Comparison of ENCODE assay signal across 8 mouse cellular contexts in the genomic region with DNA sequence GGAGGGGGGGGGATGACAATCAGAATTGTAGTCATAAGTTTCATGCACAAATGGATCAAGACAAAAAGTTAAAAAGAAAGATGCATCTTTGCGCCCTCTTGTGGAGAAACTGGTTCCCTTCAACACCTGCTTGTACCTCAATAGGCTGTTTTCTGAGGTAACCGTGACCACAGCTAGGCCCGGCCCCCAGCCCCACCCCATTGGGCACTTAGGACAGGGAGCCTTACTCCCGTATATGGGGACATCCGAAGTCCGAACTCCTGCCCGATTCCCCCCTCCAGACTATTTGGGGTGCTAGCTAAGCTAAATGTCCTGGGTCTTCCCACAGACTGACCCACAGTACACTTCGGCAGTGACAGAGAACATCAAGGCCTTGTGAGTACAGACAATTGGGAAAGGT. TPM values are rescaled to one million over a fixed set of nuclear protein-coding genes. Genes with fewer than 3 reads are reported as not detected.
DNase-seq lines count a peak whose midpoint lies in the region; ATAC-seq and TF ChIP-seq lines count a peak whose summit lies in the region.

No protein-coding gene starts in this region.

- H3K4me2 ChIP-seq in heart, embryonic 14.5 days (ENCODE audit: low read length): peak overlapping the region; percentile 62
- H3K4me2 ChIP-seq in stomach, postnatal 0 days (replicated peaks; ENCODE audit: low read depth): peak overlapping the region; percentile 56

- DNase-seq in adrenal gland, adult 2 months: peak; percentile 55
- DNase-seq in adrenal gland, adult 8-10 months: no peak
- DNase-seq in ES-CJ7 (ENCODE audit: low read depth, low spot score): peak; percentile 74
- peak; percentile 79 to 86 for DNase-seq in left cerebral cortex, postnatal 14 days (ENCODE audit: low spot score in 2 of 2)
- DNase-seq in mesoderm, embryonic 11.5 days (ENCODE audit: low read depth, low spot score): peak; percentile 73
- peak; percentile 77 for DNase-seq in stomach, postnatal 0 days (ENCODE audit: low spot score)

- intact Hi-C loops in left cerebral cortex, postnatal 14 days (cut with DNase I): no loop called here

- TF ChIP-seq EP300 in stomach, postnatal 0 days (optimal IDR thresholded peaks at IDR 0.05): no peak

- peak overlapping the region in 1 of 2 experiments; percentile 9; a peak in 1 of 4 replicates for H3K4me3 ChIP-seq in heart, embryonic 14.5 days (ENCODE audit: control insufficient read depth in 1 of 2, insufficient read depth in 1 of 2, low read depth in 1 of 2, low read length in 2 of 2)
- H3K4me3 ChIP-seq in stomach, postnatal 0 days (ENCODE audit: low read depth, low read length): peak overlapping the region; percentile 25; the same call in 1 of the 2 replicates

- H3K27ac ChIP-seq in heart, embryonic 14.5 days (replicated peaks in 1 of 2; ENCODE audit: control insufficient read depth in 1 of 2, insufficient read depth in 1 of 2, low read depth in 2 of 2, low read length in 2 of 2): no peak overlapping the region
- no peak overlapping the region for H3K27ac ChIP-seq in stomach, postnatal 0 days (replicated peaks)

- peaks cover 15 to 16% of the 10 kb centered on the region in 2 experiments for H3K4me1 ChIP-seq in heart, embryonic 14.5 days (ENCODE audit: control insufficient read depth in 2 of 2, insufficient read depth in 2 of 2, low read length in 2 of 2)
- peaks cover 8% of the 10 kb centered on the region; the same call in 1 of the 2 replicates for H3K4me1 ChIP-seq in stomach, postnatal 0 days (replicated peaks; ENCODE audit: control insufficient read depth, insufficient read depth)

- TF ChIP-seq CTCF in stomach, postnatal 0 days (IDR thresholded peaks at IDR 0.05; ENCODE audit: low read depth): peak; percentile 78

- peaks cover 45% of the 10 kb centered on the region for H3K36me3 ChIP-seq in heart, embryonic 14.5 days (ENCODE audit: control insufficient read depth, insufficient read depth, low read length)
- peaks cover 14% of the 10 kb centered on the region for H3K36me3 ChIP-seq in stomach, postnatal 0 days (ENCODE audit: control insufficient read depth, insufficient read depth, low read length)

- ATAC-seq in common myeloid progenitor, adult 5-6 weeks (replicated peaks; ENCODE audit: low read depth, poor library complexity, severe bottlenecking): peak; percentile 20; the same call in 1 of the 2 replicates
- no peak for ATAC-seq in heart, embryonic 14.5 days (ENCODE audit: insufficient number of reproducible peaks, insufficient read depth, low FRiP score, low read depth)
- ATAC-seq in stomach, postnatal 0 days (ENCODE audit: low FRiP score, low TSS enrichment): no peak

- 29% methylated on average over 8 of the region's 8 CpGs for WGBS in heart, embryonic 14.5 days
- 25% methylated on average over 8 of the region's 8 CpGs for WGBS in stomach, postnatal 0 days

- no peak overlapping the region for H3K9ac ChIP-seq in heart, embryonic 14.5 days (ENCODE audit: low read length)
- H3K9ac ChIP-seq in stomach, postnatal 0 days (ENCODE audit: low read length): no peak overlapping the region

- no peaks in the 10 kb centered on the region for H3K27me3 ChIP-seq in heart, embryonic 14.5 days (ENCODE audit: control insufficient read depth, insufficient read depth, low read length)
- H3K27me3 ChIP-seq in stomach, postnatal 0 days (ENCODE audit: control insufficient read depth, insufficient read depth, low read length): no peaks in the 10 kb centered on the region

- H3K9me3 ChIP-seq in heart, embryonic 14.5 days (ENCODE audit: control insufficient read depth, low read length): no peaks in the 10 kb centered on the region
- H3K9me3 ChIP-seq in stomach, postnatal 0 days (ENCODE audit: control insufficient read depth, low read length): no peaks in the 10 kb centered on the region

RNA-seq across cellular contexts. Expression of a gene that starts 7.0 kb away (rescaled TPM):
- total RNA-seq in adrenal gland, adult 2 months (2021): 10 to 100 TPM; 17.0 to 21.6 TPM
- polyA plus RNA-seq in adrenal gland, adult 2 months (2012; rRNA removed): 83.6 and 186 TPM in 2 replicates
- total RNA-seq in adrenal gland, adult 8-10 months (2022): 10 to 100 TPM in 3 of 4 experiments, 1 to 10 TPM in 1; 8.3 to 28.7 (median 11.8) TPM
- total RNA-seq in common myeloid progenitor, adult 5-6 weeks (2017): 3.6 and 5.0 TPM in 2 replicates
- polyA plus RNA-seq in heart, embryonic 14.5 days (2014; fragmentation: Nextera tagmentation; extraction: Ambion mirVana): 1.8 and 1.9 TPM in 2 replicates
- 10 to 100 TPM; 11.4 to 11.6 TPM for total RNA-seq in left cerebral cortex, postnatal 14 days (2021)
- 13.2 and 13.8 TPM in 2 replicates for polyA plus RNA-seq in stomach, postnatal 0 days (2015; fragmentation: Nextera tagmentation; extraction: Ambion mirVana)

RNA-seq across cellular contexts. Expression of a gene that starts 20.7 kb away (rescaled TPM):
- 100 to 1,000 TPM; 119 to 128 TPM for total RNA-seq in adrenal gland, adult 2 months (2021)
- 347 and 361 TPM in 2 replicates for polyA plus RNA-seq in adrenal gland, adult 2 months (2012; rRNA removed)
- 100 to 1,000 TPM; 130 to 232 (median 157) TPM for total RNA-seq in adrenal gland, adult 8-10 months (2022)
- total RNA-seq in common myeloid progenitor, adult 5-6 weeks (2017): 14.1 and 16.4 TPM in 2 replicates
- polyA plus RNA-seq in heart, embryonic 14.5 days (2014; fragmentation: Nextera tagmentation; extraction: Ambion mirVana): 32.9 and 37.6 TPM in 2 replicates
- total RNA-seq in left cerebral cortex, postnatal 14 days (2021): 100 to 1,000 TPM in 1 of 2 experiments, 10 to 100 TPM in 1; 97.3 to 100 TPM
- polyA plus RNA-seq in stomach, postnatal 0 days (2015; fragmentation: Nextera tagmentation; extraction: Ambion mirVana): 30.8 and 32.6 TPM in 2 replicates

RNA-seq across cellular contexts. Expression of a gene that starts 20.8 kb away (rescaled TPM):
- total RNA-seq in adrenal gland, adult 2 months (2021): 1,000 to 10,000 TPM in 1 of 2 experiments, 100 to 1,000 TPM in 1; 696 to 1,341 TPM
- polyA plus RNA-seq in adrenal gland, adult 2 months (2012; rRNA removed): 517 and 655 TPM in 2 replicates
- total RNA-seq in adrenal gland, adult 8-10 months (2022): 1,000 to 10,000 TPM in 1 of 4 experiments, 100 to 1,000 TPM in 3; 798 to 1,098 (median 876) TPM
- total RNA-seq in common myeloid progenitor, adult 5-6 weeks (2017): 246 and 349 TPM in 2 replicates
- 216 and 226 TPM in 2 replicates for polyA plus RNA-seq in heart, embryonic 14.5 days (2014; fragmentation: Nextera tagmentation; extraction: Ambion mirVana)
- 100 to 1,000 TPM; 394 to 430 TPM for total RNA-seq in left cerebral cortex, postnatal 14 days (2021)
- polyA plus RNA-seq in stomach, postnatal 0 days (2015; fragmentation: Nextera tagmentation; extraction: Ambion mirVana): 211 and 220 TPM in 2 replicates

RNA-seq across cellular contexts. Expression of a gene that starts 57.2 kb away (rescaled TPM):
- total RNA-seq in adrenal gland, adult 2 months (2021): 10 to 100 TPM in 1 of 2 experiments, 1 to 10 TPM in 1; 4.9 to 11.5 TPM
- polyA plus RNA-seq in adrenal gland, adult 2 months (2012; rRNA removed): 6.6 and 8.7 TPM in 2 replicates
- total RNA-seq in adrenal gland, adult 8-10 months (2022): 10 to 100 TPM in 3 of 4 experiments, 1 to 10 TPM in 1; 9.1 to 17.0 (median 14.6) TPM
- total RNA-seq in common myeloid progenitor, adult 5-6 weeks (2017): 9.1 and 11.9 TPM in 2 replicates
- 10.9 and 13.1 TPM in 2 replicates for polyA plus RNA-seq in heart, embryonic 14.5 days (2014; fragmentation: Nextera tagmentation; extraction: Ambion mirVana)
- 10 to 100 TPM; 15.1 to 18.1 TPM for total RNA-seq in left cerebral cortex, postnatal 14 days (2021)
- polyA plus RNA-seq in stomach, postnatal 0 days (2015; fragmentation: Nextera tagmentation; extraction: Ambion mirVana): 6.1 and 6.2 TPM in 2 replicates
